Mouse (Mus musculus) neural tube, embryonic 14.5 days (tissue): ENCODE data around the gene Olfr190. TPM values are rescaled to one million over a fixed set of nuclear protein-coding genes. Genes with fewer than 3 reads are reported as not detected.
"Not testable (repeated sequence)": the region's sequence is repeated elsewhere in the genome, so short reads cannot be mapped to it uniquely, and the experiment has no call there.

Experiments used
- ATAC-seq: fragments of 200-750 bp; cut with Nextera tagmentation; 2 replicates; pipeline ENCODE4 v1.8.0; 2017; ENCODE audit warnings: low read depth, mild to moderate bottlenecking, moderate TSS enrichment, moderate library complexity
- H3K27ac ChIP-seq: fragments of 300-500 bp; sonication (generic); 2 replicates; pipeline ENCODE4 v1.5.1; 2014; ENCODE audit warnings: low read depth, mild to moderate bottlenecking, control low read depth, low read length, moderate library complexity, mixed read lengths
- H3K27me3 ChIP-seq: fragments of 300-500 bp; sonication (generic); 2 replicates; pipeline ENCODE4 v1.6.1; 2014; ENCODE audit warnings: low read length; ENCODE audit not compliant: control insufficient read depth, insufficient read depth
- H3K36me3 ChIP-seq: fragments of 300-500 bp; sonication (generic); 2 replicates; pipeline ENCODE4 v1.6.1; 2014; ENCODE audit warnings: low read length, mixed read lengths; ENCODE audit not compliant: control insufficient read depth, insufficient read depth
- H3K4me1 ChIP-seq: fragments of 300-500 bp; sonication (generic); 2 replicates; pipeline ENCODE4 v1.6.1; 2014; ENCODE audit warnings: low read length; ENCODE audit not compliant: control insufficient read depth, insufficient read depth
- H3K4me2 ChIP-seq: fragments of 300-500 bp; sonication (generic); 2 replicates; pipeline ENCODE4 v1.6.1; 2014; ENCODE audit warnings: mild to moderate bottlenecking, low read depth, low read length, control low read depth
- H3K4me3 ChIP-seq: fragments of 300-500 bp; sonication (generic); 2 replicates; pipeline ENCODE4 v1.5.1; 2014; ENCODE audit warnings: low read depth, low read length, control low read depth, mixed read lengths
- H3K9ac ChIP-seq: fragments of 300-500 bp; sonication (generic); replicated peaks from 2 replicates; pipeline ENCODE4 v1.6.1; 2014; ENCODE audit warnings: low read depth, mild to moderate bottlenecking, control low read depth, low read length, mixed read lengths
- H3K9me3 ChIP-seq: fragments of 300-500 bp; sonication (generic); 2 replicates; pipeline ENCODE4 v1.6.1; 2016; ENCODE audit warnings: low read length; ENCODE audit not compliant: control insufficient read depth
- WGBS: fragments of 180-500 bp; shearing (Covaris S2); extraction: QIAGEN DNeasy Blood & Tissue Kit; methylation state at CpG from one replicate; pipeline ENCODE4 v1.1.7; 2014; 5-methylcytosine and 5-hydroxymethylcytosine counted together
- polyA plus RNA-seq: library from polyadenylated mRNA; unstranded; fragments of >200 nt; fragmentation: Nextera tagmentation; extraction: Ambion mirVana; gene quantifications from 2 replicates; pipeline ENCODE4 v1.2.1, GENCODE M21; 2014

Gene Olfr190
- not detected in 2 replicates for polyA plus RNA-seq

GRCm38 (mm10) chr16:59077905-59078304, at the start of gene Olfr190:
Gene Olfr190, minus strand, starts transcription at chr16:59078005.
- Histone ChIP-seq H3K36me3 (no peaks in the 10 kb centered on the region), H3K9me3 (no peaks in the 10 kb centered on the region), H3K9ac (no peak within 1 kb of the TSS), H3K4me2 (no peak within 1 kb of the TSS), H3K4me1 (no peaks in the 10 kb centered on the region), H3K27me3 (no peaks in the 10 kb centered on the region), H3K27ac (no peak within 1 kb of the TSS), H3K4me3 (no peak within 1 kb of the TSS)
- no peak for ATAC-seq
- WGBS: 92% methylated on average over 5 of the region's 5 CpGs

- no peak within 1 kb of the TSS for H3K9ac ChIP-seq
These were observed 43.2 kb upstream of the Olfr190 start, which contains the start of gene Olfr194 for GRCm38 (mm10) chr16:59120969-59121368. Gene Olfr194, minus strand, starts transcription at chr16:59121069.

GRCm38 (mm10) chr16:59111781-59112180, 34.0 kb upstream of the Olfr190 start, which contains the start of gene Olfr193:
Gene Olfr193, minus strand, starts transcription at chr16:59111881.
- H3K9me3 ChIP-seq: no peaks in the 10 kb centered on the region
- no peak for ATAC-seq
- H3K36me3 ChIP-seq: no peaks in the 10 kb centered on the region
- no peaks in the 10 kb centered on the region for H3K27me3 ChIP-seq
- no peak within 1 kb of the TSS for H3K4me2 ChIP-seq
- H3K27ac ChIP-seq: no peak within 1 kb of the TSS
- H3K9ac ChIP-seq: no peak within 1 kb of the TSS
- 79% methylated on average over 1 of the region's 1 CpGs for WGBS
- no peaks in the 10 kb centered on the region for H3K4me1 ChIP-seq
- no peak within 1 kb of the TSS for H3K4me3 ChIP-seq

More at GRCm38 (mm10) chr16:59120969-59121368, 43.2 kb upstream of the Olfr190 start, which contains the start of gene Olfr194:
- H3K27ac ChIP-seq: no peak within 1 kb of the TSS
- H3K36me3 ChIP-seq: no peaks in the 10 kb centered on the region
- H3K4me2 ChIP-seq: no peak within 1 kb of the TSS
- no peaks in the 10 kb centered on the region for H3K4me1 ChIP-seq
- ATAC-seq: no peak
- H3K9me3 ChIP-seq: no peaks in the 10 kb centered on the region
- no peaks in the 10 kb centered on the region for H3K27me3 ChIP-seq
- H3K4me3 ChIP-seq: no peak within 1 kb of the TSS

GRCm38 (mm10) chr16:59108522-59108921, 30.7 kb upstream of the Olfr190 start:
- not testable (repeated sequence) for H3K9me3 ChIP-seq, H3K9ac ChIP-seq, H3K4me1 ChIP-seq, H3K36me3 ChIP-seq, H3K27ac ChIP-seq, H3K4me2 ChIP-seq, H3K4me3 ChIP-seq, H3K27me3 ChIP-seq, ATAC-seq
- 72% methylated on average over 5 of the region's 5 CpGs for WGBS

GRCm38 (mm10) chr16:59105312-59105711, 27.5 kb upstream of the Olfr190 start:
- Histone ChIP-seq H3K36me3 (no peaks in the 10 kb centered on the region), H3K4me1 (no peaks in the 10 kb centered on the region), H3K4me2 (no peak overlapping the region), H3K9me3 (no peaks in the 10 kb centered on the region), H3K27ac (no peak overlapping the region), H3K4me3 (no peak overlapping the region), H3K27me3 (no peaks in the 10 kb centered on the region), H3K9ac (no peak overlapping the region)
- whole genome bisulfite sequencing: 93% methylated on average over 2 of the region's 2 CpGs
- no peak for ATAC-seq

- H3K27ac ChIP-seq, H3K9me3 ChIP-seq, H3K4me2 ChIP-seq, ATAC-seq, H3K4me3 ChIP-seq, H3K9ac ChIP-seq, H3K36me3 ChIP-seq, H3K27me3 ChIP-seq, H3K4me1 ChIP-seq: not testable (repeated sequence)
- 47% methylated on average over 1 of the region's 1 CpGs for WGBS
These were observed 11.9 kb upstream of the Olfr190 start, which contains the start of gene Olfr191 for GRCm38 (mm10) chr16:59089722-59090121. Gene Olfr191, minus strand, starts transcription at chr16:59089822.

- H3K4me3 ChIP-seq, H3K36me3 ChIP-seq, ATAC-seq, H3K27me3 ChIP-seq, H3K9ac ChIP-seq, H3K27ac ChIP-seq, H3K9me3 ChIP-seq, H3K4me2 ChIP-seq, H3K4me1 ChIP-seq: not testable (repeated sequence)
- 89% methylated on average over 2 of the region's 2 CpGs for WGBS
These were observed 3.3 kb upstream of the Olfr190 start for GRCm38 (mm10) chr16:59081113-59081512.

- Histone ChIP-seq H3K4me3 (no peak overlapping the region), H3K4me1 (no peaks in the 10 kb centered on the region), H3K27me3 (no peaks in the 10 kb centered on the region), H3K36me3 (no peaks in the 10 kb centered on the region), H3K4me2 (no peak overlapping the region), H3K27ac (no peak overlapping the region), H3K9ac (no peak overlapping the region), H3K9me3 (no peaks in the 10 kb centered on the region)
- 87% methylated on average over 1 of the region's 1 CpGs for WGBS
- ATAC-seq: no peak
These were observed 4.3 kb downstream of the Olfr190 start for GRCm38 (mm10) chr16:59073520-59073919.

GRCm38 (mm10) chr16:59071755-59072154, 6.0 kb downstream of the Olfr190 start:
- Histone ChIP-seq H3K27me3 (no peaks in the 10 kb centered on the region), H3K9me3 (no peaks in the 10 kb centered on the region), H3K4me2 (no peak overlapping the region), H3K4me1 (no peaks in the 10 kb centered on the region), H3K36me3 (no peaks in the 10 kb centered on the region), H3K9ac (no peak overlapping the region), H3K27ac (no peak overlapping the region), H3K4me3 (no peak overlapping the region)
- ATAC-seq: no peak
